Mouse (Mus musculus) layer of hippocampus, adult 18-20 months (tissue): Measurements from ENCODE around the gene Nhlrc3. TPM values are rescaled to one million over a fixed set of nuclear protein-coding genes. Genes with fewer than 3 reads are reported as not detected.

Experiments used
- total RNA-seq, 2 experiments: library from RNA; stranded (reverse); gene quantifications; 2 replicates each; pipeline ENCODE4 v1.2.3; 2021

Gene Nhlrc3
- total RNA-seq, 2 experiments from 2014 or later: 8.3 to 8.6 TPM

Other genes starting within 250 kb of the Nhlrc3 start
- 10 to 100 TPM; 21.1 to 21.6 TPM for gene Proser1, start 334 bp upstream of the Nhlrc3 start, total RNA-seq
- gene Stoml3, start 25.3 kb upstream of the Nhlrc3 start, total RNA-seq: 1 to 10 TPM in 1 of 2 experiments, under 1 TPM in 1; 0.87 to 1.5 TPM
- 1 to 10 TPM; 2.0 to 2.1 TPM for gene Frem2, start 194.0 kb upstream of the Nhlrc3 start, total RNA-seq